Mouse (Mus musculus): ENCODE results near the gene Hes1. TPM values are rescaled to one million over a fixed set of nuclear protein-coding genes. Genes with fewer than 3 reads are reported as not detected.

The Hes1 gene
- polyA plus RNA-seq, 1 experiment from 2014 or later = 9.4 TPM

- WGBS = 0% methylated on average over 38 of the region's 38 CpGs
- Histone ChIP-seq H3K4me1 (ENCODE audit: control insufficient read depth, insufficient read depth, low read length) (peaks cover 41% of the 10 kb centered on the region), H3K27ac (ENCODE audit: low read length) (peak overlapping the region; percentile 53), H3K9ac (ENCODE audit: low read depth, low read length) (peak overlapping the region; percentile 56), H3K27me3 (ENCODE audit: control insufficient read depth, insufficient read depth, low read depth, low read length) (peaks cover 20% of the 10 kb centered on the region), H3K9me3 (replicated peaks; ENCODE audit: control insufficient read depth, low read length, poor library complexity, severe bottlenecking) (no peaks in the 10 kb centered on the region), H3K4me2 (ENCODE audit: low read length) (peak overlapping the region; percentile 82), H3K36me3 (ENCODE audit: control insufficient read depth, insufficient read depth, low read length) (no peaks in the 10 kb centered on the region), H3K4me3 (ENCODE audit: low read depth, low read length) (peak overlapping the region; percentile 55)
- no peak for ATAC-seq
Measured at GRCm38 (mm10) chr16:30066184-30066851, 2.1 kb downstream of the Hes1 start.

- H3K4me1 ChIP-seq (ENCODE audit: control insufficient read depth, insufficient read depth, low read length) = peaks cover 41% of the 10 kb centered on the region
- no peaks in the 10 kb centered on the region for H3K36me3 ChIP-seq (ENCODE audit: control insufficient read depth, insufficient read depth, low read length)
- ATAC-seq = peak; percentile 5; the same call in 1 of the 2 replicates
- H3K9ac ChIP-seq (ENCODE audit: low read depth, low read length) = peak overlapping the region; percentile 56
- under 1% methylated on average over 44 of the region's 46 CpGs for WGBS
- no peaks in the 10 kb centered on the region for H3K9me3 ChIP-seq (replicated peaks; ENCODE audit: control insufficient read depth, low read length, poor library complexity, severe bottlenecking)
- peak overlapping the region; percentile 55 for H3K4me3 ChIP-seq (ENCODE audit: low read depth, low read length)
- H3K4me2 ChIP-seq (ENCODE audit: low read length) = peak overlapping the region; percentile 82
- H3K27ac ChIP-seq (ENCODE audit: low read length) = peak overlapping the region; percentile 53; the same call in 1 of the 2 replicates
- peaks cover 19% of the 10 kb centered on the region for H3K27me3 ChIP-seq (ENCODE audit: control insufficient read depth, insufficient read depth, low read depth, low read length)
Measured at GRCm38 (mm10) chr16:30066852-30067301, 2.7 kb downstream of the Hes1 start.

- Histone ChIP-seq H3K27ac (ENCODE audit: low read length) (no peak overlapping the region), H3K9me3 (replicated peaks; ENCODE audit: control insufficient read depth, low read length, poor library complexity, severe bottlenecking) (no peaks in the 10 kb centered on the region), H3K9ac (ENCODE audit: low read depth, low read length) (no peak overlapping the region), H3K4me1 (ENCODE audit: control insufficient read depth, insufficient read depth, low read length) (peaks cover 36% of the 10 kb centered on the region), H3K4me2 (ENCODE audit: low read length) (peak overlapping the region; percentile 39), H3K36me3 (ENCODE audit: control insufficient read depth, insufficient read depth, low read length) (no peaks in the 10 kb centered on the region), H3K27me3 (ENCODE audit: control insufficient read depth, insufficient read depth, low read depth, low read length) (peaks cover 16% of the 10 kb centered on the region), H3K4me3 (ENCODE audit: low read depth, low read length) (peak overlapping the region; percentile 12; the same call in 1 of the 2 replicates)
- WGBS = 1% methylated on average over 35 of the region's 36 CpGs
- no peak for ATAC-seq
Measured at GRCm38 (mm10) chr16:30068041-30069020, 4.1 kb downstream of the Hes1 start.

- Histone ChIP-seq H3K36me3 (ENCODE audit: control insufficient read depth, insufficient read depth, low read length) (no peaks in the 10 kb centered on the region), H3K27me3 (ENCODE audit: control insufficient read depth, insufficient read depth, low read depth, low read length) (peaks cover 16% of the 10 kb centered on the region), H3K9ac (ENCODE audit: low read depth, low read length) (peak overlapping the region; percentile 70), H3K4me3 (ENCODE audit: low read depth, low read length) (peak overlapping the region; percentile 52), H3K27ac (ENCODE audit: low read length) (peak overlapping the region; percentile 28; the same call in 1 of the 2 replicates), H3K9me3 (replicated peaks; ENCODE audit: control insufficient read depth, low read length, poor library complexity, severe bottlenecking) (no peaks in the 10 kb centered on the region), H3K4me1 (ENCODE audit: control insufficient read depth, insufficient read depth, low read length) (peaks cover 35% of the 10 kb centered on the region), H3K4me2 (ENCODE audit: low read length) (peak overlapping the region; percentile 95)
- 7% methylated on average over 4 of the region's 4 CpGs for WGBS
- no peak for ATAC-seq
Measured at GRCm38 (mm10) chr16:30069580-30069949, 5.4 kb downstream of the Hes1 start.

- H3K4me1 ChIP-seq (ENCODE audit: control insufficient read depth, insufficient read depth, low read length) = peaks cover 33% of the 10 kb centered on the region
- H3K36me3 ChIP-seq (ENCODE audit: control insufficient read depth, insufficient read depth, low read length) = no peaks in the 10 kb centered on the region
- ATAC-seq = peak; percentile 70
- WGBS = under 1% methylated on average over 65 of the region's 82 CpGs
- H3K4me3 ChIP-seq (ENCODE audit: low read depth, low read length) = peak overlapping the region; percentile 52
- H3K27me3 ChIP-seq (ENCODE audit: control insufficient read depth, insufficient read depth, low read depth, low read length) = peaks cover 16% of the 10 kb centered on the region
- H3K9ac ChIP-seq (ENCODE audit: low read depth, low read length) = peak overlapping the region; percentile 70
- H3K9me3 ChIP-seq (replicated peaks; ENCODE audit: control insufficient read depth, low read length, poor library complexity, severe bottlenecking) = no peaks in the 10 kb centered on the region
- H3K4me2 ChIP-seq (ENCODE audit: low read length) = peak overlapping the region; percentile 95
- H3K27ac ChIP-seq (ENCODE audit: low read length) = peak overlapping the region; percentile 75
Measured at GRCm38 (mm10) chr16:30069950-30070770, 6.0 kb downstream of the Hes1 start.

- ATAC-seq = no peak; the same call in none of the 2 replicates
- Histone ChIP-seq H3K4me3 (ENCODE audit: low read depth, low read length) (peak overlapping the region; percentile 52), H3K9me3 (replicated peaks; ENCODE audit: control insufficient read depth, low read length, poor library complexity, severe bottlenecking) (no peaks in the 10 kb centered on the region), H3K36me3 (ENCODE audit: control insufficient read depth, insufficient read depth, low read length) (no peaks in the 10 kb centered on the region), H3K27me3 (ENCODE audit: control insufficient read depth, insufficient read depth, low read depth, low read length) (peaks cover 16% of the 10 kb centered on the region), H3K9ac (ENCODE audit: low read depth, low read length) (peak overlapping the region; percentile 70), H3K4me2 (ENCODE audit: low read length) (peak overlapping the region; percentile 95), H3K27ac (ENCODE audit: low read length) (peak overlapping the region; percentile 75), H3K4me1 (ENCODE audit: control insufficient read depth, insufficient read depth, low read length) (peaks cover 30% of the 10 kb centered on the region)
- 6% methylated on average over 12 of the region's 12 CpGs for WGBS
Measured at GRCm38 (mm10) chr16:30070771-30071191, 6.6 kb downstream of the Hes1 start.

- H3K27ac ChIP-seq (ENCODE audit: low read length) = no peak overlapping the region
- no peak overlapping the region for H3K9ac ChIP-seq (ENCODE audit: low read depth, low read length)
- H3K4me2 ChIP-seq (ENCODE audit: low read length) = no peak overlapping the region
- peaks cover 15% of the 10 kb centered on the region for H3K4me1 ChIP-seq (ENCODE audit: control insufficient read depth, insufficient read depth, low read length)
- no peaks in the 10 kb centered on the region for H3K9me3 ChIP-seq (replicated peaks; ENCODE audit: control insufficient read depth, low read length, poor library complexity, severe bottlenecking)
- 92% methylated on average over 1 of the region's 1 CpGs for WGBS
- H3K27me3 ChIP-seq (ENCODE audit: control insufficient read depth, insufficient read depth, low read depth, low read length) = peaks cover 13% of the 10 kb centered on the region
- no peaks in the 10 kb centered on the region for H3K36me3 ChIP-seq (ENCODE audit: control insufficient read depth, insufficient read depth, low read length)
- H3K4me3 ChIP-seq (ENCODE audit: low read depth, low read length) = no peak overlapping the region
- ATAC-seq = no peak
Measured at GRCm38 (mm10) chr16:30073317-30073716, 9.1 kb downstream of the Hes1 start.

GRCm38 (mm10) chr16:30081498-30081897, 17.3 kb downstream of the Hes1 start:
- no peaks in the 10 kb centered on the region for H3K9me3 ChIP-seq (replicated peaks; ENCODE audit: control insufficient read depth, low read length, poor library complexity, severe bottlenecking)
- H3K27me3 ChIP-seq (ENCODE audit: control insufficient read depth, insufficient read depth, low read depth, low read length) = peaks cover 3% of the 10 kb centered on the region; the same call in 1 of the 2 replicates
- H3K4me3 ChIP-seq (ENCODE audit: low read depth, low read length) = no peak overlapping the region
- H3K4me2 ChIP-seq (ENCODE audit: low read length) = no peak overlapping the region
- H3K36me3 ChIP-seq (ENCODE audit: control insufficient read depth, insufficient read depth, low read length) = no peaks in the 10 kb centered on the region
- no peaks in the 10 kb centered on the region for H3K4me1 ChIP-seq (ENCODE audit: control insufficient read depth, insufficient read depth, low read length)
- H3K27ac ChIP-seq (ENCODE audit: low read length) = no peak overlapping the region
- ATAC-seq = no peak
- WGBS = 66% methylated on average over 4 of the region's 4 CpGs
- H3K9ac ChIP-seq (ENCODE audit: low read depth, low read length) = no peak overlapping the region
